ENCODE assay signal across 10 mouse cellular contexts in genomic region chr7:44653773-44654172, GRCm38 (mm10). TPM values are rescaled to one million over a fixed set of nuclear protein-coding genes. Genes with fewer than 3 reads are reported as not detected.
A peak's percentile ranks its signal among the peaks of the same experiment; 100 is the strongest.
DNase-seq lines count a peak whose midpoint lies in the region; ATAC-seq and TF ChIP-seq lines count a peak whose summit lies in the region.
"Had no signal": no experiment of that assay in that cellular context is flagged by ENCODE, and none has a peak within 500 bp of the region (broad histone marks: within the 10 kb centered on the region; RNA-seq: fewer than 3 reads in every experiment).

No protein-coding gene starts in this region.

- TF ChIP-seq CTCF in spleen, adult 2 months (IDR thresholded peaks at IDR 0.05; ENCODE audit: extremely low read depth, insufficient read depth, insufficient read length, insufficient replicate concordance), result peak; percentile 26; the same call in 1 of the 2 replicates
- TF ChIP-seq CTCF in cortical plate, adult 2 months (IDR thresholded peaks at IDR 0.05; ENCODE audit: extremely low read depth, insufficient read depth, low read length), result peak; percentile 31; the same call in 1 of the 2 replicates

- H3K36me3 ChIP-seq in forebrain, embryonic 11.5 days (ENCODE audit: control insufficient read depth, insufficient read depth, low read length), result no peaks in the 10 kb centered on the region
- H3K36me3 ChIP-seq in forebrain, embryonic 16.5 days (ENCODE audit: control insufficient read depth, insufficient read depth), result no peaks in the 10 kb centered on the region
- no peaks in the 10 kb centered on the region for H3K36me3 ChIP-seq in spleen, adult 2 months (ENCODE audit: control insufficient read depth, insufficient read depth, low read length)
- no peaks in the 10 kb centered on the region for H3K36me3 ChIP-seq in heart, embryonic 12.5 days

- no peak overlapping the region for H3K4me3 ChIP-seq in forebrain, embryonic 11.5 days (ENCODE audit: low read depth, low read length)
- no peak overlapping the region for H3K4me3 ChIP-seq in forebrain, embryonic 16.5 days (replicated peaks; ENCODE audit: low read length)
- H3K4me3 ChIP-seq in spleen, adult 2 months (ENCODE audit: extremely low read depth, insufficient read depth, insufficient read length), result no peak overlapping the region
- no peak overlapping the region for H3K4me3 ChIP-seq in cortical plate, adult 2 months (ENCODE audit: insufficient read depth, low read length)
- no peak overlapping the region for H3K4me3 ChIP-seq in heart, embryonic 12.5 days

- no peak overlapping the region for H3K4me2 ChIP-seq in forebrain, embryonic 11.5 days (ENCODE audit: low read depth, low read length, severe bottlenecking)
- H3K4me2 ChIP-seq in forebrain, embryonic 16.5 days (ENCODE audit: low read length), result no peak overlapping the region
- H3K4me2 ChIP-seq in heart, embryonic 12.5 days, result no peak overlapping the region

- TF ChIP-seq POLR2A in spleen, adult 2 months (IDR thresholded peaks at IDR 0.05; ENCODE audit: low read depth, low read length), result no peak
- no peak for TF ChIP-seq POLR2A in cortical plate, adult 2 months (IDR thresholded peaks at IDR 0.05; ENCODE audit: extremely low read depth, insufficient read depth, low read length)

- H3K9me3 ChIP-seq in forebrain, embryonic 11.5 days (ENCODE audit: control insufficient read depth, low read length), result no peaks in the 10 kb centered on the region
- H3K9me3 ChIP-seq in forebrain, embryonic 16.5 days (ENCODE audit: control insufficient read depth, low read length), result no peaks in the 10 kb centered on the region
- H3K9me3 ChIP-seq in heart, embryonic 12.5 days (replicated peaks), result no peaks in the 10 kb centered on the region

- peak; percentile 68 for DNase-seq in forebrain, embryonic 11.5 days (ENCODE audit: low spot score)
- no peak for DNase-seq in spleen, adult 2 months (ENCODE audit: low read depth in 1 of 2, low spot score in 2 of 2)
- DNase-seq in spleen, adult 12 weeks (ENCODE audit: low spot score), result no peak
- peak; percentile 68 for DNase-seq in thymus, postnatal 4 days
- no peak for DNase-seq in right cerebral cortex, postnatal 14 days
- DNase-seq: gastrocnemius, postnatal 10 days had no signal

- ATAC-seq in forebrain, embryonic 11.5 days (replicated peaks; ENCODE audit: low FRiP score), result no peak
- ATAC-seq in forebrain, embryonic 16.5 days, result no peak
- no peak for ATAC-seq in heart, embryonic 12.5 days (ENCODE audit: insufficient number of reproducible peaks, low FRiP score)
- ATAC-seq: midbrain, embryonic 16.5 days had no signal

- H3K27me3 ChIP-seq in forebrain, embryonic 11.5 days (ENCODE audit: control insufficient read depth, insufficient read depth, low read length), result no peaks in the 10 kb centered on the region
- H3K27me3 ChIP-seq in forebrain, embryonic 16.5 days (replicated peaks; ENCODE audit: control insufficient read depth, insufficient read depth, low read length), result no peaks in the 10 kb centered on the region
- no peaks in the 10 kb centered on the region for H3K27me3 ChIP-seq in spleen, adult 2 months (ENCODE audit: control insufficient read depth, insufficient read depth, low read length)
- peaks cover 32% of the 10 kb centered on the region for H3K27me3 ChIP-seq in heart, embryonic 12.5 days (replicated peaks)

- H3K27ac ChIP-seq in forebrain, embryonic 11.5 days (ENCODE audit: low read depth, low read length), result no peak overlapping the region
- H3K27ac ChIP-seq in forebrain, embryonic 16.5 days (ENCODE audit: low read length), result no peak overlapping the region
- no peak overlapping the region for H3K27ac ChIP-seq in spleen, adult 2 months (ENCODE audit: insufficient read depth, low read length)
- no peak overlapping the region for H3K27ac ChIP-seq in cortical plate, adult 2 months (ENCODE audit: insufficient read depth, low read length)
- H3K27ac ChIP-seq in heart, embryonic 12.5 days (ENCODE audit: poor library complexity, severe bottlenecking), result no peak overlapping the region

- H3K4me1 ChIP-seq in forebrain, embryonic 11.5 days (replicated peaks; ENCODE audit: control insufficient read depth, insufficient read depth, low read length), result no peaks in the 10 kb centered on the region
- H3K4me1 ChIP-seq in forebrain, embryonic 16.5 days (replicated peaks; ENCODE audit: control insufficient read depth, insufficient read depth, low read length), result no peaks in the 10 kb centered on the region
- no peaks in the 10 kb centered on the region for H3K4me1 ChIP-seq in spleen, adult 2 months (ENCODE audit: control insufficient read depth, insufficient read depth, insufficient read length)
- no peaks in the 10 kb centered on the region for H3K4me1 ChIP-seq in cortical plate, adult 2 months (ENCODE audit: control insufficient read depth, insufficient read depth, low read length)
- H3K4me1 ChIP-seq in heart, embryonic 12.5 days (replicated peaks), result no peaks in the 10 kb centered on the region

- WGBS in forebrain, embryonic 11.5 days, result 56% methylated on average over 8 of the region's 8 CpGs
- WGBS in forebrain, embryonic 16.5 days, result 46% methylated on average over 8 of the region's 8 CpGs
- WGBS in spleen, adult 2 months, result 53% methylated on average over 8 of the region's 8 CpGs
- 47% methylated on average over 8 of the region's 8 CpGs for WGBS in heart, embryonic 12.5 days

- H3K9ac ChIP-seq in forebrain, embryonic 11.5 days (ENCODE audit: low read length), result no peak overlapping the region
- no peak overlapping the region for H3K9ac ChIP-seq in forebrain, embryonic 16.5 days (replicated peaks; ENCODE audit: low read depth, low read length)
- H3K9ac ChIP-seq in heart, embryonic 12.5 days, result no peak overlapping the region

RNA-seq across cellular contexts. Expression of gene Myh14, which starts 16.9 kb away (rescaled TPM):
- polyA plus RNA-seq in forebrain, embryonic 11.5 days (2014; fragmentation: Nextera tagmentation; extraction: Ambion mirVana), result 1.7 and 2.6 TPM in 2 replicates
- polyA plus RNA-seq in forebrain, embryonic 16.5 days (2015; fragmentation: Nextera tagmentation; extraction: Ambion mirVana), result 1.6 and 1.7 TPM in 2 replicates
- 0.09 and 0.63 TPM in 2 replicates for polyA plus RNA-seq in spleen, adult 2 months (2012; rRNA removed)
- polyA plus RNA-seq in cortical plate, adult 2 months (2012; rRNA removed), result 15.9 and 17.4 TPM in 2 replicates
- 0.59 and 1.0 TPM in 2 replicates for polyA plus RNA-seq in heart, embryonic 12.5 days (2016; fragmentation: Nextera tagmentation; extraction: Ambion mirVana)

RNA-seq across cellular contexts. Expression of gene Izumo2, which starts 54.8 kb away (rescaled TPM):
- not detected in 2 replicates for polyA plus RNA-seq in forebrain, embryonic 11.5 days (2014; fragmentation: Nextera tagmentation; extraction: Ambion mirVana)
- polyA plus RNA-seq in forebrain, embryonic 16.5 days (2015; fragmentation: Nextera tagmentation; extraction: Ambion mirVana), result not detected in 2 replicates
- polyA plus RNA-seq in spleen, adult 2 months (2012; rRNA removed), result not detected in 2 replicates
- polyA plus RNA-seq in cortical plate, adult 2 months (2012; rRNA removed), result not detected in 2 replicates
- polyA plus RNA-seq in heart, embryonic 12.5 days (2016; fragmentation: Nextera tagmentation; extraction: Ambion mirVana), result not detected in 2 replicates
- polyA plus RNA-seq: midbrain, embryonic 16.5 days had no signal

Comparison
In these comparisons a context has a peak if more than half of its experiments do, and no peak if none do; other contexts are left out.
1. DNase-seq: peak in forebrain, embryonic 11.5 days (single experiment) and thymus, postnatal 4 days (single experiment); none in spleen, adult 2 months (0 of 2), spleen, adult 12 weeks (single experiment) and right cerebral cortex, postnatal 14 days (single experiment).